Mouse (Mus musculus) stomach, embryonic 15.5 days (tissue): ENCODE measurements around the gene Clic1. TPM values are rescaled to one million over a fixed set of nuclear protein-coding genes. Genes with fewer than 3 reads are reported as not detected.
A peak's percentile ranks its signal among the peaks of the same experiment; 100 is the strongest.

Experiments used
- ATAC-seq: fragments of 200-750 bp; cut with Nextera tagmentation; 2 replicates; pipeline ENCODE4 v1.8.0; 2017; ENCODE audit warnings: low read depth, moderate number of reproducible peaks, moderate TSS enrichment; ENCODE audit not compliant: insufficient read depth, low FRiP score
- H3K27ac ChIP-seq: fragments of 300-500 bp; sonication (generic); 2 replicates; pipeline ENCODE4 v1.5.1; 2015; ENCODE audit warnings: mild to moderate bottlenecking, inconsistent platforms
- H3K27me3 ChIP-seq: fragments of 300-500 bp; sonication (generic); replicated peaks from 2 replicates; pipeline ENCODE4 v1.6.1; 2015; ENCODE audit warnings: inconsistent platforms
- H3K36me3 ChIP-seq: fragments of 300-500 bp; sonication (generic); 2 replicates; pipeline ENCODE4 v1.6.1; 2015; ENCODE audit warnings: inconsistent platforms
- H3K4me1 ChIP-seq: fragments of 300-500 bp; sonication (generic); 2 replicates; pipeline ENCODE4 v1.6.1; 2015; ENCODE audit warnings: inconsistent platforms
- H3K4me2 ChIP-seq: fragments of 300-500 bp; sonication (generic); 2 replicates; pipeline ENCODE4 v1.6.1; 2015; ENCODE audit warnings: mild to moderate bottlenecking, inconsistent platforms
- H3K4me3 ChIP-seq: fragments of 300-500 bp; sonication (generic); replicated peaks from 2 replicates; pipeline ENCODE4 v1.5.1; 2015; ENCODE audit warnings: inconsistent platforms
- H3K9ac ChIP-seq: fragments of 300-500 bp; sonication (generic); 2 replicates; pipeline ENCODE4 v1.6.1; 2015; ENCODE audit warnings: inconsistent platforms
- H3K9me3 ChIP-seq: fragments of 300-500 bp; sonication (generic); 2 replicates; pipeline ENCODE4 v1.6.1; 2016; ENCODE audit warnings: inconsistent platforms
- WGBS: fragments of 180-500 bp; shearing (Covaris S2); methylation state at CpG from one replicate; pipeline ENCODE4 v1.1.7; 2015; 5-methylcytosine and 5-hydroxymethylcytosine counted together
- polyA plus RNA-seq: library from polyadenylated mRNA; unstranded; fragments of >200 nt; fragmentation: Nextera tagmentation; extraction: Ambion mirVana; gene quantifications from 2 replicates; pipeline ENCODE4 v1.2.1, GENCODE M21; 2015

The Clic1 gene
- polyA plus RNA-seq, 1 experiment from 2014 or later = 363 TPM

DNA sequence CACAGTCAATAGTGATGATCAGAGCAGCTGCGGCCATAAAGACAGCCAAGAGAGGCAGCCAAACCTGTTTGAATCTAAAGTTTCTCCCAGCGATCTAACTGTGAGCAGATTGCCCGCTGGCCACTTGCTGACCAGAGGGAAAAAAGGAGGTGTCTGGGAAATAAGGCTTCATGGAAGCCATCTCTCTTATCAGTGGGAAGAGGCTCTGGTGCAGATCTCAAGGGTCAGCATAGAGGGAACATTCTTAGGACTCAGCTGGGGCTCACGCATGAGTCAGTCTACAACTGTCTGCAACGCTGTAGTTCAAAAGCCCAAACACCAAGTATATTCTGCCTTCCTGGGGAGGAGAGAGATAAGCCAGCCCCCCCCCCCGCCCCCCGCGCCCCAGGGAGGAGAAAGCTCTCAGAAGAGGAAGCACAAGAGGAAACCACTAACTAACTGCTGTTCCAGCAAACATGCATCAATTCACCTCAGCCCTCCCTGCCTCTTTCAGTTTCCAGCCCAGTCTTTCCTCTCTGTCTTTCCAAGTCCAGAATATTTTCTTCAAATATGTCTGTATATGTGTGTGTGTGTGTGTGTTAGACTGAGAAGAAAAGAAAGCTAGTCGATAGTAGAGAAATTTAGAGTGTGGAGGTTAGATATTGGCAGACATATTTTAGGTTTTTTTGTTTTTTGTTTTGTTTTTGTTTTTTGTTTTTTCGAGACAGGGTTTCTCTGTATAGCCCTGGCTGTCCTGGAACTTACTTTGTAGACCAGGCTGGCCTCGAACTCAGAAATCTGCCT lies 1.4 kb upstream of the Clic1 start:
- peaks cover 5% of the 10 kb centered on the region; the same call in 1 of the 2 replicates for H3K36me3 ChIP-seq
- H3K9me3 ChIP-seq = no peaks in the 10 kb centered on the region
- no peak overlapping the region; the same call in 1 of the 2 replicates for H3K4me3 ChIP-seq
- no peak overlapping the region for H3K9ac ChIP-seq
- no peaks in the 10 kb centered on the region for H3K27me3 ChIP-seq
- no peak for ATAC-seq
- 23% methylated on average over 11 of the region's 11 CpGs for WGBS
- peak overlapping the region; percentile 98 for H3K27ac ChIP-seq
- peak overlapping the region; percentile 98 for H3K4me2 ChIP-seq
- H3K4me1 ChIP-seq = peaks cover 45% of the 10 kb centered on the region

DNA sequence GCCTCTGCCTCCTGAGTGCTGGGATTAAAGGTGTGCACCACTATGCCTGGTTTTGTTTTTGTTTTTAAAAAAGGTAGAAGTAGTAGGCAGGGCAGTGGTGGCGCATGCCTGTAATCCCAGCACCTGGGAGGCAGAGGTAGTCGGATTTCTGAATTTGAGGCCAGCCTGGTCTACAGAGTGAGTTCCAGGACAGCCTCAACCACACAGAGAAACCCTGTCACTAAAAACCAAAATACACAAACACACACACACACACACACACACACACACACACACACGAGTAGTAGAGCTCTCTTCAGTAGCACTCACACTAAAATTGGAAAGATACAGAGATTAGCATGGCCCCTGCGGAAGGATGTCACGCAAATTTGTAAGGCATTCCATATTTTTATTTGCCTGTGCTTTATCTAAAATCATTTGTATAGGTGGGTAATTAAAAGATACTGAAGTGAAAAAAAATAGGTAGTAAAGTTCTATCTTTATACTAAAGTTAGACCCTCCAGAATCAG lies 780 bp upstream of the Clic1 start:
- Histone ChIP-seq H3K4me1 (peaks cover 47% of the 10 kb centered on the region), H3K27ac (peak overlapping the region; percentile 98), H3K4me3 (peak overlapping the region; percentile 65; the same call in 1 of the 2 replicates), H3K9ac (no peak overlapping the region), H3K27me3 (no peaks in the 10 kb centered on the region), H3K4me2 (peak overlapping the region; percentile 80), H3K36me3 (peaks cover 9% of the 10 kb centered on the region), H3K9me3 (no peaks in the 10 kb centered on the region)
- ATAC-seq = no peak
- 68% methylated on average over 5 of the region's 5 CpGs for WGBS

DNA sequence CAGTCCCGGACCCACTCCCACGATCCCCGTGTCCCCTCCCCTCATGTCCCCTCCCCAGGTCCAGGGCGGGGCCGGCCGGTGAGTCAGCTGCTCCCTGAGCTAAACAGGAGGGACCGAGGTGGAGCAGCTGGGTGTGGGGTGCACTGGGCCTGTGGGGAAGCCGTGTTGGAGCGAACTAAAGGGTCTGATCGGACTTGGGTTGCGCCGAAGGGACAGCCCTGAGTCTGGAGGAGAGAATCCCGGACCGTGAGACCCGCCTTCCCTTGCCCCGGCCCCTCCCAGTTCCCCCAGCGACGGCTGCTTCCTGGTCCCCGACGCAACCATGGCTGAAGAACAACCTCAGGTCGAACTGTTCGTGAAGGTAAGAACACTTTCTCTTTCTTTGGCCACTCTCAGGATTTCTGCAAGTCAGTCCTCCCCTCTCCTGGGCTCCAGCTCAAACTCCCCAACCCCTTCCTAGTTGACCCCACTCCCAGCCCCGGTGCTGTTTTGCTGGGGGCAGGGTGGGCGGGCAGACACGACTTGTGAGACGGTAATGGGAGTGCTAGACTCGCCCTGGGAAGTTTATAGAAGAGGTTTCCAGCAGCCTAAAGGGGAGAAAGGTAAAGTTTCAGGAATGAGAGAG lies 472 bp downstream of the Clic1 start:
- under 1% methylated on average over 27 of the region's 27 CpGs for WGBS
- peak overlapping the region; percentile 70 for H3K9ac ChIP-seq
- peak overlapping the region; percentile 98 for H3K27ac ChIP-seq
- H3K27me3 ChIP-seq = no peaks in the 10 kb centered on the region
- H3K36me3 ChIP-seq = peaks cover 18% of the 10 kb centered on the region
- H3K4me3 ChIP-seq = peak overlapping the region; percentile 65
- H3K4me2 ChIP-seq = peak overlapping the region; percentile 80
- H3K9me3 ChIP-seq = no peaks in the 10 kb centered on the region
- ATAC-seq = peak; percentile 10; the same call in 1 of the 2 replicates
- peaks cover 41% of the 10 kb centered on the region for H3K4me1 ChIP-seq

DNA sequence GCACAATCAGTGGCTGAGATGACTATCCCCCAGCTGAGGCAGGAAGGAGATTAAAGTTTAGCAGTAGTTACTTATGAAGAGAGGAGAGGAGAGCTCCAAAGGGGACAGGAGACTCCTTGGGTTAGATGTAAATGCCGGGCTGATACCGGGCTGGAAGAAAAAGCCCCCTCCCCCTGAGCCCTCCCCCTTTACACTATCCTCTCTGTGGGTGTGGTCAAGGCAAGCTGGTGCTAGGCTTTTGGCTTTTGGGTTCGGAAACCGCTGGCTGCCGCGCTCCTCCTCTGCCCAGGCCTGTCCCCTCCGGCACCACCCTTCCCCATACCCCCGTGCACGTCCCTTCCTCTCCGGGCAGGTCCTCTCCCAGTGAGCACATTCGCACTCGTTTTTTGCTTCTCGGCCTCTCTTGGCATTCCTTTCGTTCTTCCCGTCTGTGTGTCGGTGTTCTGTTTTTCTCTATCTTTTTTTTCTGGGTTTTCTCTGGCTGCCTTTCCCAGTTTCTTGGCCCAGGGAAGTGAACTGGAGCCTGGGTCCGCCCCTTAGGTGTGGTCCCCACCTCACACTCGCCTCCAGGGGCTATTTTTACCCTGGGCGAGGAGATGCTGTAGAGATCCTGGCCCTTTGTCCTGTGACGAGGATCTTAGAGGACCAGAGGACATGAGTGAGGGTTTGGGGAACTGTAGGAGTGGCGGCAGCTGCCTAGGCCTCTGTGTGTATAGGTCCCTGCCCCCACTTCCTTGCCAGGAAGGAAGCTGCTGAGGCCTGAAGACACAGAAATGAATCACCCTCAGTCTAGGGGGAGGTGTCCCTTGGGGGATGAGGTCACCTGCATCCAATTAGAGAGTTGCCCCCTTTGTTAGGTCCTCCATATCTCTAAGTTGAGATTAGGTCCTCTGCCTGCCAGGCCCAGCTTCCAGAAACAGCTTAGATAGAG lies 1.7 kb downstream of the Clic1 start:
- WGBS = under 1% methylated on average over 21 of the region's 21 CpGs
- peak; percentile 54 for ATAC-seq
- Histone ChIP-seq H3K4me3 (peak overlapping the region; percentile 65), H3K9ac (peak overlapping the region; percentile 78), H3K36me3 (peaks cover 28% of the 10 kb centered on the region), H3K9me3 (no peaks in the 10 kb centered on the region), H3K4me2 (peak overlapping the region; percentile 80), H3K27me3 (no peaks in the 10 kb centered on the region), H3K4me1 (peaks cover 32% of the 10 kb centered on the region), H3K27ac (peak overlapping the region; percentile 98)

DNA sequence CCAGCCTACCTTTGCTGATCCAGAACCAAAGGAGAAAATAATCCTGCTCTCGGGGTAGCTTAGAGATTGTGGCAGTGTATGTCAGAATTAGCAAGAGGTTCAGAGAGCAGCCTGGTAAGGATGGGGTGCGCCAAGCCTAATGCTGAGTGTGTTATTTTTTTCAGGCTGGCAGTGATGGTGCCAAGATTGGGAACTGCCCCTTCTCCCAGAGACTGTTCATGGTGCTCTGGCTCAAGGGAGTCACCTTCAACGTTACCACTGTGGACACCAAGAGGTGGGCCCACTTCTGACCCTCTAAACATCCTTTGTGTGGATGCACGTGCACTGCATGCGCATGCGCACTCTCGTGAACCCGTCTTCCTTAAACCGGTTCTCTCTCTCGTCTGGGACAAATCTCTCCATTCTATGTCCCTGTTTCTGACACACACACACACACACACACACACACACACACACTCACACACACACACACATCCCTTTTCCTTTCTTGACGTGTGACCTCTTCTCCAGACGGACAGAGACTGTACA lies 2.6 kb downstream of the Clic1 start:
- no peaks in the 10 kb centered on the region for H3K27me3 ChIP-seq
- H3K4me2 ChIP-seq = peak overlapping the region; percentile 80
- H3K4me1 ChIP-seq = peaks cover 29% of the 10 kb centered on the region
- H3K27ac ChIP-seq = peak overlapping the region; percentile 98
- peak overlapping the region; percentile 78; the same call in 1 of the 2 replicates for H3K9ac ChIP-seq
- H3K36me3 ChIP-seq = peaks cover 32% of the 10 kb centered on the region
- H3K4me3 ChIP-seq = peak overlapping the region; percentile 65
- 72% methylated on average over 12 of the region's 12 CpGs for WGBS
- H3K9me3 ChIP-seq = no peaks in the 10 kb centered on the region
- no peak for ATAC-seq

DNA sequence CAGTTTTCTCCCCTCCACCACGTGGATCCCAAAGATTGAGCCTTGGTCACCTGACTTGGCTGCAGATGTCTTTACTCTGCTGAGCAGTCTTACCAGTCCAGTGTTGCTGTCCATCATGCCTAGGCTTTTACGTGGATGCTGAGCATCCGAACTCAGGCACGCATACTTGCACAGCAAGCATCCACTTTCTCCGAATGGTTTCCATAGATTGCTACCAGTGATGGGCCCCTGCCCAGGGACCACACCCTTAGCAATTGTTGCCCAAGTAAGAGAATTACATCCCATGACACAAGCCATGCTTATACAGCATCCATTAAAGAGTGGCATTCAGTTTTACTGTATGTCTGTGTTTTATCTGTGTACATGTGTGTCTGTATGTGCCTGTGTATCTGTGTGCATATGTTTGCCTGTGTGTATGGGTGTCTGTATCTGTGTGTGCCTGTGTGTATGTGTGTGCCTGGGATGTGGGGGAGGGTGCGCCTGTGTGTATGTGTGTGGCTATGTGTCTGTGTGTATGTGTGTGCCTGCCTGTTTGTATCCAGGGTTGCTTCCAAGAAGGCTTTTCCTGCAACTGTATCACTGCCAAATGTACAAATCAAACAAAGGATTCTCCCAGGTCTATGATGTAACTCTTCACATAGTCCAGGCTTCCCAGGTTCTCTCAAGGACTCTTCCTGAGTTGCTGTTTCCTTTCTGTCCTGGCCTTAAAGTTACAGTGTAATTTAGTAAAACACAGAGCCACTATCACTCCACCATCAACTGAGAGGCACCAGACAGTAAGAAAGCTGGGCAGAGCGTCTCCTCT lies 6.1 kb downstream of the Clic1 start:
- WGBS = 85% methylated on average over 7 of the region's 7 CpGs
- H3K36me3 ChIP-seq = peaks cover 46% of the 10 kb centered on the region
- peaks cover 32% of the 10 kb centered on the region for H3K4me1 ChIP-seq
- H3K4me3 ChIP-seq = no peak overlapping the region
- H3K27ac ChIP-seq = no peak overlapping the region
- no peaks in the 10 kb centered on the region for H3K27me3 ChIP-seq
- no peak overlapping the region for H3K4me2 ChIP-seq
- no peak for ATAC-seq
- no peak overlapping the region for H3K9ac ChIP-seq
- no peaks in the 10 kb centered on the region for H3K9me3 ChIP-seq

DNA sequence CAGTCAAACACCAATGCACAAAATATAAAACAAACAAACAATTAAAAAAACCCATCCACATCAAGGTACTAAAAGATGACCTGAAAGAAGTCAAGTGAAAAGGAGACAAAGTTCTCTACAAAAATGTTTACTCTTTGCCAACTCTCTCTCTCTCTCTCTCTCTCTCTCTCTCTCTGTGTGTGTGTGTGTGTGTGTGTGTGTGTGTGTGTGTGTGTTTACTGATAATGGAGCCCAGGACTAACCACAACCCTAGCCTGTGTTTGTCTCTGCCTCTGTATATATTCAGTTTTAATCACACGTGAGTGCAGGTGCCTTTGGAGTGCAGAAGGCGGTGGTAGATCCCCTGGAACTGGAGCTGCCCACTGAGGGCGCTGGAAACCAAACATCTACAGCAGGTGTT lies 7.3 kb downstream of the Clic1 start:
- 68% methylated on average over 3 of the region's 3 CpGs for WGBS
- H3K4me2 ChIP-seq = no peak overlapping the region

DNA sequence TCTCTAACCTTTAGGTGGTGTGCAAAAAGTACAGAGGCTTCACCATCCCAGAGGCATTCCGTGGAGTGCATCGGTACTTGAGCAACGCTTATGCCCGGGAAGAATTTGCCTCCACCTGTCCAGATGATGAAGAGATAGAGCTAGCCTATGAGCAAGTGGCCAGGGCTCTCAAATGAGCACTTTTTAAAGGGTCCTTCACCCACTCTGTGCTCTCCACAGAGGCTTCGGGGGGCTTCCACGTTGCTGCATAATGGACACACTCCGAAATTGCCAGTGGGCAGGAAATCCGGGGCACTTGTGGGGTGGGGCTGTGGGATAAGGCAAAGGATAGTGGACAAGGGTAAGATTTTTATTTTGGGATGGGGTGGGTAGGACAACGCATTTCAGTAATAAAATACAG lies 8.6 kb downstream of the Clic1 start:
- Histone ChIP-seq H3K9ac (no peak overlapping the region), H3K36me3 (peaks cover 50% of the 10 kb centered on the region), H3K4me2 (no peak overlapping the region; the same call in 1 of the 2 replicates), H3K4me3 (peak overlapping the region; percentile 69), H3K27ac (peak overlapping the region; percentile 91), H3K4me1 (peaks cover 39% of the 10 kb centered on the region), H3K9me3 (no peaks in the 10 kb centered on the region), H3K27me3 (no peaks in the 10 kb centered on the region)
- 56% methylated on average over 9 of the region's 9 CpGs for WGBS
- ATAC-seq = no peak

More for the DNA sequence above, 7.3 kb downstream of the Clic1 start:
- ATAC-seq = no peak
- Histone ChIP-seq H3K27ac (no peak overlapping the region), H3K4me3 (no peak overlapping the region), H3K9ac (no peak overlapping the region), H3K36me3 (peaks cover 55% of the 10 kb centered on the region), H3K4me1 (peaks cover 38% of the 10 kb centered on the region), H3K9me3 (no peaks in the 10 kb centered on the region), H3K27me3 (no peaks in the 10 kb centered on the region)

DNA sequence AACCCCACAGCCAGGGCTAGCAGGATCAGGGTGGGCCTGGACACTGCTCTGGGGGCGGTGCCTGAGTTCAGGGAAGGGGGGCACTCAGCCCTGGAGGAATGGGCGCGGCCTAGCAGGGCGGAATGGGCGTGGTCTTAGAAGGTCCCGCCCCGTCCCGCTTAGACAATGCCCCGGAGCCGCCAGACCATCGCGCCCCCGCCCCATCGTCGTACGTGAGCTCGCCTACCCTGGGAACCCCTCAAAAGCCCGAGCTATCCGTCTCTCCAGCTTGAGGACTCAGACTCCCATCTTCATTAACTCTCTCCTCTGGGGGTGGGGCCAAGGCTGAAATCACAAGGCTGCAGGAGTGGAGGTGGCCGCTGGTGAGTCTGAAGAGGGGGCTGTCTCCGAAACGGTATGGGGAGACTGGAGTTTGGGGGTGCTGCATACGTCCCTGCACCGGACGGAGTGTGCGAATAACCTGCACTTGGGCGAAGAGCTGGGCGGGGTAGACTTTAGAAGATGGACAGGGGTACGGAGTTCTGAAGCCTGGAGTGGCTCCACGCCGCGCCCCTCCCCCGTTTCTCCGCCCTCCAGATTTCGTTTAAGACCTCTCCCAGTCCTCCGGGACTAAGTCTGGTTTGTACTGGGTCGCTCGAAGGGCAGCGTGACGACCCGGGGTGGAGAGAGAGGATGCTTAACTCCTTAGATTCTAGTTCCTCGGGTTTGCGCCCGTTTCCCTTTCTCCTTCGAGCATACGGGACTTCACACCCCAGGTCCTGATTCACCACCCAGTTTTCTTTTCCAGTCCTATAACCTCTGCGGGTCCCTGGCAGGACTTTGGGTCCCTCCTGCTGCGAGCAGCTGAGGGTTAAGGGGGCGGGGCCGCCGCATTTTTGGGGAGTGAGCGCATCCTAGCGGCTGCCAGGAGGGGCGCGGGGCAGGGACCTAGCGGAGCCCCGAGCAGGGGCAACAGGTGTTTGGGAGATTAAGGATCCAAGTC lies 9.4 kb downstream of the Clic1 start, which contains the start of gene Ddah2:
Ddah2 (plus strand) TSS at position 125 of the 982 bp plus-strand sequence.
- under 1% methylated on average over 57 of the region's 57 CpGs for WGBS
- Histone ChIP-seq H3K27ac (peak within 1 kb of the TSS; percentile 91), H3K27me3 (no peaks in the 10 kb centered on the region), H3K4me1 (peaks cover 43% of the 10 kb centered on the region), H3K36me3 (peaks cover 44% of the 10 kb centered on the region), H3K4me3 (peak within 1 kb of the TSS; percentile 69), H3K4me2 (peak within 1 kb of the TSS; percentile 83), H3K9me3 (no peaks in the 10 kb centered on the region), H3K9ac (peak within 1 kb of the TSS; percentile 78)
- ATAC-seq = peak; percentile 86

DNA sequence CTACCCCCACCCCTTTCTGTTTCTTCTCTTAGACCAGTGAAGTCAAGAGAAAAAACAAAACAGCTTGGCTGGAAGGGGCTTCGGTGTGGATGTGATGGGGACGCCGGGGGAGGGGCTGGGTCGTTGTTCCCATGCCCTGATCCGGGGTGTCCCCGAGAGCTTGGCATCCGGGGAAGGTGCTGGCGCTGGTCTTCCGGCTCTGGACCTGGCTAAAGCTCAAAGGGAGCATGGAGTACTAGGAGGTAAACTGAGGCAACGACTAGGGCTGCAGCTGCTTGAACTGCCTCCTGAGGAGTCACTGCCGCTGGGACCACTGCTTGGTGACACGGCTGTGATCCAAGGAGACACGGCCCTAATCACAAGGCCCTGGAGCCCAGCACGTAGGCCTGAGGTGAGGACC lies 10.3 kb downstream of the Clic1 start:
- no peak for ATAC-seq
- Histone ChIP-seq H3K4me1 (peaks cover 51% of the 10 kb centered on the region), H3K27me3 (no peaks in the 10 kb centered on the region), H3K4me3 (peak overlapping the region; percentile 69), H3K9ac (peak overlapping the region; percentile 36; the same call in 1 of the 2 replicates), H3K9me3 (no peaks in the 10 kb centered on the region), H3K36me3 (peaks cover 38% of the 10 kb centered on the region), H3K4me2 (peak overlapping the region; percentile 83), H3K27ac (no peak overlapping the region)
- WGBS = 29% methylated on average over 14 of the region's 14 CpGs
